Mouse (Mus musculus) limb, embryonic 10.5 days (tissue): Measurements from ENCODE around the gene Samd13. TPM values are rescaled to one million over a fixed set of nuclear protein-coding genes. Genes with fewer than 3 reads are reported as not detected.

Source experiments
- DNase-seq: peaks from one replicate; pipeline ENCODE4 v3.0.0-alpha.2; 2017; ENCODE audit warnings: low spot score
- H3K27ac ChIP-seq: fragments of 300-500 bp; sonication (generic); 2 replicates; pipeline ENCODE4 v1.5.1; 2016; ENCODE audit warnings: mild to moderate bottlenecking
- H3K27me3 ChIP-seq: fragments of 300-500 bp; sonication (generic); 2 replicates; pipeline ENCODE4 v1.6.1; 2016; ENCODE audit warnings: low read depth, mild to moderate bottlenecking; ENCODE audit not compliant: poor library complexity, severe bottlenecking
- H3K36me3 ChIP-seq: fragments of 300-500 bp; sonication (generic); 2 replicates; pipeline ENCODE4 v1.6.1; 2016; ENCODE audit warnings: mild to moderate bottlenecking, moderate library complexity
- H3K4me1 ChIP-seq: fragments of 300-500 bp; sonication (generic); 2 replicates; pipeline ENCODE4 v1.6.1; 2016
- H3K4me3 ChIP-seq: fragments of 300-500 bp; sonication (generic); 2 replicates; pipeline ENCODE4 v1.5.1; 2016; ENCODE audit warnings: mild to moderate bottlenecking, moderate library complexity
- H3K9me3 ChIP-seq: fragments of 300-500 bp; sonication (generic); replicated peaks from 2 replicates; pipeline ENCODE4 v1.6.1; 2016; ENCODE audit warnings: mild to moderate bottlenecking
- WGBS: fragments of 180-500 bp; shearing (Covaris S2); methylation state at CpG from one replicate; pipeline ENCODE4 v1.1.7; 2016; 5-methylcytosine and 5-hydroxymethylcytosine counted together
- polyA plus RNA-seq: library from polyadenylated mRNA; unstranded; fragments of >200 nt; fragmentation: Nextera tagmentation; extraction: Ambion mirVana; gene quantifications from 2 replicates; pipeline ENCODE4 v1.2.1, GENCODE M21; 2016

The Samd13 gene
- polyA plus RNA-seq, 1 experiment from 2014 or later = 1.2 TPM

- H3K4me3 ChIP-seq = no peak overlapping the region
- no peaks in the 10 kb centered on the region for H3K4me1 ChIP-seq
- H3K27ac ChIP-seq = no peak overlapping the region
- no peak for DNase-seq
- 89% methylated on average over 6 of the region's 6 CpGs for WGBS
- no peaks in the 10 kb centered on the region for H3K9me3 ChIP-seq
- no peaks in the 10 kb centered on the region for H3K27me3 ChIP-seq
- H3K36me3 ChIP-seq = no peaks in the 10 kb centered on the region
Measured at GRCm38 (mm10) chr3:146599198-146599900, 86.0 kb downstream of the Samd13 start.

GRCm38 (mm10) chr3:146598411-146598810 lies 87.0 kb downstream of the Samd13 start:
- H3K27me3 ChIP-seq = no peaks in the 10 kb centered on the region
- no peak for DNase-seq
- no peak overlapping the region for H3K27ac ChIP-seq
- H3K36me3 ChIP-seq = no peaks in the 10 kb centered on the region
- WGBS = 89% methylated on average over 6 of the region's 6 CpGs
- H3K4me3 ChIP-seq = no peak overlapping the region
- no peaks in the 10 kb centered on the region for H3K9me3 ChIP-seq
- H3K4me1 ChIP-seq = no peaks in the 10 kb centered on the region

GRCm38 (mm10) chr3:146596864-146597263 lies 88.5 kb downstream of the Samd13 start:
- WGBS = 92% methylated on average over 7 of the region's 7 CpGs
- DNase-seq = no peak
- H3K4me1 ChIP-seq = no peaks in the 10 kb centered on the region
- no peak overlapping the region for H3K27ac ChIP-seq
- no peaks in the 10 kb centered on the region for H3K9me3 ChIP-seq
- no peaks in the 10 kb centered on the region for H3K36me3 ChIP-seq
- no peak overlapping the region for H3K4me3 ChIP-seq
- no peaks in the 10 kb centered on the region for H3K27me3 ChIP-seq

GRCm38 (mm10) chr3:146596387-146596786 lies 89.0 kb downstream of the Samd13 start:
- Histone ChIP-seq H3K9me3 (no peaks in the 10 kb centered on the region), H3K36me3 (no peaks in the 10 kb centered on the region), H3K27ac (no peak overlapping the region), H3K4me3 (no peak overlapping the region), H3K4me1 (no peaks in the 10 kb centered on the region), H3K27me3 (no peaks in the 10 kb centered on the region)
- WGBS = 92% methylated on average over 8 of the region's 8 CpGs
- no peak for DNase-seq

GRCm38 (mm10) chr3:146595440-146595839 lies 90.0 kb downstream of the Samd13 start:
- no peaks in the 10 kb centered on the region for H3K27me3 ChIP-seq
- no peak for DNase-seq
- H3K36me3 ChIP-seq = no peaks in the 10 kb centered on the region
- no peak overlapping the region for H3K4me3 ChIP-seq
- WGBS = 88% methylated on average over 6 of the region's 6 CpGs
- H3K9me3 ChIP-seq = no peaks in the 10 kb centered on the region
- H3K27ac ChIP-seq = no peak overlapping the region
- no peaks in the 10 kb centered on the region for H3K4me1 ChIP-seq

Other genes with a start within 250 kb of the Samd13 start
- 3.3 and 4.7 TPM in 2 replicates for gene Ctbs, start 235.8 kb downstream of the Samd13 start, polyA plus RNA-seq
- gene Spata1, start 185.8 kb downstream of the Samd13 start, polyA plus RNA-seq = 3.9 and 6.8 TPM in 2 replicates
- 1,264 and 1,383 TPM in 2 replicates for gene Gng5, start 185.8 kb downstream of the Samd13 start, polyA plus RNA-seq
- 63.9 and 72.4 TPM in 2 replicates for gene Rpf1, start 164.2 kb downstream of the Samd13 start, polyA plus RNA-seq
- not detected in 2 replicates for gene Uox, start 115.2 kb downstream of the Samd13 start, polyA plus RNA-seq
- 0.05 TPM in 1 of 2 replicates, not detected in the other for gene Dnase2b, start 70.0 kb downstream of the Samd13 start, polyA plus RNA-seq
- gene 4930503B20Rik, start 34.3 kb downstream of the Samd13 start, polyA plus RNA-seq = not detected in 2 replicates
- 62.3 and 76.2 TPM in 2 replicates for gene Prkacb, start 127.4 kb upstream of the Samd13 start, polyA plus RNA-seq
- gene Ttll7, start 166.8 kb upstream of the Samd13 start, polyA plus RNA-seq = 1.0 TPM in 2 replicates